Mouse (Mus musculus) ovary, postnatal 36 days (tissue): Measurements from ENCODE around the gene Mmgt2.

ENCODE experiments used
- DNase-seq: peaks from one replicate; pipeline ENCODE4 v3.0.0; 2022; ENCODE audit warnings: low spot score, mixed read lengths

The Mmgt2 gene

DNA sequence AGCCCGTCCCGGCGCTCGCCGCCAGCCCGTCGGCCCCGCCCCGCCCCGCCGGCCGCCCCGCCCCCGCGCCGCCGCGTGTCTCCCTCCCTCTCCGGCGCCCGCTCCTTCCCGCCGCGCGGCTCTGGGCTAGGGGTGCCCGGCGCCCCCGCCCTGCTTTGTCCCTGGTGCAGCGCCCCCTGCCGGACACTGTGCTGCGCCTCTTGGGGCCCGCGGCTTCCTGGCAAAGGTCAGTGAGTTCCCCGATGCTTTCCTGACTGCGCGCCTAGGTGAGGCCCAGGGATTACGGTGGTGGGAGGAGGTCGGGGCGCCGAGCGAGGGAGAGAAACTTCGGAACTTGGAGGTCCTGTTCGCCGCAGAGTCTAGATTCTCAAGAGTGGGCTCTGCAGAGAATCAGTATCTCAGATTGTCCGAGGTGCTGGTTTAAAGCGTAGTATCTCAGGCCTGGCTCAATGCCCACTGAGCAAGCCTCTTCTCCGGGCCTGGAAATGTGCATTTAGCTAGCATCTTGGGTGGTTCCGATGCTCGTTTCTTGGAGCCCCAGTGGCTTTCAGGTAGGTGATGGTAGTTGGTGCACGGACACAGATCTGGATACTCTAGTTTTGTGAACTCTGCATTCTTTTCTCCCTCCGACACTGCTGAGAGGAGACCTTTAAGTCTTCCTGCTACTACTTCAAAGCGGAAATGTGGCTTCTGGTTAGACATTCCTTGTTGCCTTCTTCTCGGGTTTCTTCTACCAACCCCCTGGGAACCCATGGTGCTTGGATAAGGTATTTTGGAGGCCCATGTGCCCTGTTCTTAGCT lies at the start of gene Mmgt2:
TSS of gene Mmgt2 (plus strand) at position 74 of the 801 bp plus-strand sequence.
- peak; percentile 97 for DNase-seq

DNA sequence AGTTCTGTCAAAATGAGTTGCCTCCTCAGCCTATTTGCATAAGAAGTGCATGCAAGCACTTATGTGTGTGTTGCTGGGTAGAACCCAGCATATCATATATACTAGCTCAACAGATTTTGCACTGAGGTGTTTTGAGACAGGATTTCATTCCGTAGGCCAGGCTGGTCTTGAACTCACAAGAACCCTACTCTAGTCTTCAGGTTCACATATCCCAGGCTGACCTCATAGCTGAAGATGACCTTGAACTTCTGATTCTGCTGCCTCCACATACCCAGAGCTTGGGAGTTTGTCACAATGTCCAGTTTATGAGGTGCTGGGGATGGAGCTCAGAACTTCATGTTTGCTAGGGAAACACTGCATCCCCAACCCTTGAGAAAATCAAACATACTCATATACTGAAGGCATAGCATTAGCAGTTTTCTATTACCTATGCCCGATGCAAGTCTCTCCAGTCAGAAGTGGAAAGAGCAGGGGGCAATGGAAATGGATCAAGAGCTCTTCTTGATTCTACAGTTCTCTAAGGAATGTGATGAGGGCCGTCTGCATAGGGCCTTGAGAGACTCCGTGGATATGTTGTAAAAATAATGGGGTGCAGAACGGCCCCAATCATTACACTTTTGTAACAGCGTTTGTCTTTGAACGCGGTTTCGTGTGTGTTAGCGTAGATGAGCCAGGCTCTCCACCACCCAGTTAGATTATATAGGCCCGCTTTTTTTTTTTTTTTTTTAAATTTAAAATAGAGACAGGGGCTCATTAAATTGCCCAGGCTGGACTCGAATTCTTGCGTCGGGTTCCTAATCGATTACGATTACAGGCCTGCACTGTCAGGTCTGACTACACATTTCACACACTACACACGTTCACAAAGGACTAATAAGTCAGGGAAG lies 46.5 kb upstream of the Mmgt2 start:
- DNase-seq = no peak

DNA sequence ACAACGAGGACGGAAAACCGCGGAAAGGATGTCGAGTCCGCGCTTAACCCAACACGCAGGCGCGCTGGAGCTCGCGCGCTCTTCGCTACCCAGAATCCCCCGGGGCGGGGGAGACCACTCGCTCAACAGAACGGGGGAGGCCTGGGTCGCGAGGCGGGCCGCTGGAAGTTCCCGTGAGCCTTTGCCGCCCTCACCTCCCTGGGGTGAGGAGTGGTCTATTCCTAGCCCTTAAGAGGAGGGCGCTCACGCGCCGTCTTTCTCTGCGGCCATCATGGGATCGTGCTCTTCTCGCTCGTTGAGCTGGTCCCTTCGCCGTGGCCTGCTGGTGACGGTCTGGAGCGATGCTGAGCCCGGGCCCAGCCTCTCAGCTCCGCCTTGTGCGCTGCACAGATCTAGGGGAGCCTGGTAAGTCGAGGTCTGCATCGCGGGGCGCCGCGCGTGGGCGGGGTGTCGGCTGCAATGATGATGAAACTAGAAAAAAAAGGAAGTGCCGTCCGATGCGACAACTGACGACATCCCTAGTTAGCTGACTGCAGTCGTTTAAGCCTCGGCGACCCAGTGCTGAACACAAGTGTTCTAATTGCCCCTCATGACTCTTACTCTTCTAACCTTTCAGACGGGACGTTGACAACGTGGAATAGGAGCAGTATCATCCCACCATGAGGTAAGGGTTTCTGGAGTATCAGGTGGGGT lies 45.7 kb upstream of the Mmgt2 start:
- DNase-seq = peak; percentile 98

DNA sequence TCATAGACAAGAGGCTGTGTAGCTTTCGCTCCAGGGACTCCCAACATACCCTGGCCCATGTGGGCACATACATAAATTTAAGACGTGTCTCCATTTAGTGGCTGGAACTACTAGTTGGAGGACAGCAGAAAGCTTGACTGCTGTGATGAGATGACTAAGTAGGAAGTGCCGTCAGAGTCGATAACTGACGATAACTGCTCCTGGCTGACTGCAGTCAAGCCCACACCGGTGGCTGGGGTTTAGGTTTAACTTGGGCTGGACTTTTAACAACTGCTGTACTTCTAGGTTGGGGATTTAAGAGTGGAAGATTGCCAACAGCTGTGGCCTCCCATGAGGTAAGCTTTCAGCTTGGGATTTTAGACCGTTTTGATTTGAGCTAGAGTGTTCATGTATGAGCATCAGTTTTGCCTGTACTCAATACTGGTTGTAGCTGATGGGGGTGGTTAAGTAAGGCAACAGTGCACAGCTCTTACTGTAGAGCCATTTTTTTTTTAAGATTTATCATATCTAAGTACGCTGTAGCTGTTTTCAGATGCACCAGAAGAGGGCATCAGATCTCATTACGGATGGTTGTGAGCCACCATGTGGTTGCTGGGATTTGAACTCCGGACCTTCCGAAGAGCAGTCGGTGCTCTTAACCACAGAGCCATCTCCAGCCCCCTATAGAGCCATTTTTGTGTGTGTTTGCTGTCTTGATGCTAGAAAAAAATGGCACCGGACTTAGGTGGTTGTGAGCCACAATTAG lies 45.0 kb upstream of the Mmgt2 start:
- no peak for DNase-seq

DNA sequence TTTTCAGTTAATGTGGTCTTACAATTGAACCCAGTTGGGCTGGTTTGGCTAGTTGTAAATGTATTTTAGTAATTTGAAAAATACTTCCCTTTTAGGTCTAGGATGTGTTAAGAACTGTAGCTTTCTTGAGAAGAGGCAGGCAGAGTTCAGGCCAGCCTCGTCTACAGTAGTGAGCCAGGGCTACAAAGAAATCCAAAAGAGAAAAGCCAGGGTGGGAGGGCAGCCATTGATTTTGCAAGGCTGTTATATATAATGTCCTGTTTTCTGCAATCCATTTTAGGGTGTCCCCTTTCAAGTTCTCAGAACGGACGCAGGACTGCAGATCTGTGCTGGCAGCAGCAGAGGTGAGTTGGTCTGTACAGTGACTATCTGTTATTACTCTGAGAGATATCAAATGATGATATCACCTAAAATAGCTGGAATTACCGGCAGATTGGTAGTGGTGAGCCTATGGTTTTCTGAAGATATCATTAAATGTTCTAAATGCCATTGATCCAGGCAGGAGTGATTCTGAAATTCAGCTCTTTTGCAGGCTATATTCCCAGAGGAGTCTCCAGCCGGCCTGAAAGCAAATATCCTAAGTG lies 44.2 kb upstream of the Mmgt2 start:
- DNase-seq = no peak

DNA sequence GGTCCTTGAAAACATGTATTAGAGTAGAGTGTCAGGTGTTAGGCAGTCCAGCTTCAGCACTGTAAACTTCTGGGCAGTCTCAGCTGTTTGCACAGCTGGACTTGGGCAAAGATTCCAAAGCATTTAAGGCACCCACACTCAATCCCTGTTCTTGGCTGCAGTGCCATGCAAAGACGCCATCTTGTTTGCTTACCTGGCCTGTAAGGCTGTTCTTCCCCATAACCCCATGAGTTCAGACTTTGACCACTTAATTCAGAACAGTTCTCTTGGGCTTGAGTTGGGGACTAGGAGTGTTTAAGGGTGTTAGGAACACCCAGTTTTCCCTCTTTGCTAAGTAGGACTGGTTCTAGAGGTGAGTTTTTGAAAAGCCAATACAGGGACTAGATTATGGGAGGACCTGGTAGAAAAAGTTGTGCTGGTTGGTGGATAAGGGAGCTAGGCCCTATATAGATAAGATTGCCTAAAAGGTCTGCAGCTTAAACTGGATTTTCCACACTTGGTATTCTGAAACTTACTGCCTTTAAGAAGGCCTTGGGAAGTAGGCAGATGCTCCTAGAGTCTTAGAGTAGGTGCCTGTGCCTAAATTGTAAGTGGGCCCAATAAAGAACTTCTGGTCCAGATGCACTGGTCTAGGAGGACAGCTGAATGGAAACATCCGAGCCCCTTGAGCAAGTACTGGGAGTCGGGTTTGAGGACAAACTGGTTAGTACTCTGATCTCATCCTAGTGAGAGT lies 43.4 kb upstream of the Mmgt2 start:
- DNase-seq = no peak

DNA sequence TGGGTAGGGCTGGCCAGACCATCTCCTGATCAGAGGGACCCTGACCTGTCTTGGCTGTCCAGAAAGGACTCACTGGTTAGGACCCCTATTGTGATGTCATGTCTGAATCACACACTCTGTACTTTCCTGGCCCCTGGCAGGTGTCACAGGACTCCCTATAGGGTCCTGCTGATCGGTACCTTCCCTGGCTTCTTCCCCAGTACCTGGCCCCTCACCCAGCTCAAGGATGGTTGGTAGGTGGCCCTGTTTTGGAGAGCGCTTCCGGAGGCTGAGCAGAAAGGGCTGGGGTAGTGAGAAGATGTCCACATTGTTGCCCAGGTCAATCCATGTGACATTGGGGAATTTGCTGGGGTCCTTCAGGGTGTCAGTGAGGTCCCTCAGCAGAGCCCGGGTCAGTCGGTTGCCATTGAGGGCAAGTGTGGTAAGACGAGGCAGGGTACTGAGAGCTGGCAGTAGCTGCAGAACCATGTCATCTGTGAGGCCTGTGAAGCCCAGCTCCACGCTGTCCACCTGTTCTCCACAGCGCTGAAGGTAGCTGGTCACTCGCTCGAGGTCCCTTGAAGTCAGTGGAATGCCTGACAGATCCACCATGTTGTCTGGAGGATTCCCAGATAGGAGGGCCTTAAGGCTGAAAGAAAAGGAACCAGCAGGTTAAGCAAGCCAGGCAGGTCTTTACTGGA lies 42.7 kb upstream of the Mmgt2 start:
- DNase-seq = no peak

DNA sequence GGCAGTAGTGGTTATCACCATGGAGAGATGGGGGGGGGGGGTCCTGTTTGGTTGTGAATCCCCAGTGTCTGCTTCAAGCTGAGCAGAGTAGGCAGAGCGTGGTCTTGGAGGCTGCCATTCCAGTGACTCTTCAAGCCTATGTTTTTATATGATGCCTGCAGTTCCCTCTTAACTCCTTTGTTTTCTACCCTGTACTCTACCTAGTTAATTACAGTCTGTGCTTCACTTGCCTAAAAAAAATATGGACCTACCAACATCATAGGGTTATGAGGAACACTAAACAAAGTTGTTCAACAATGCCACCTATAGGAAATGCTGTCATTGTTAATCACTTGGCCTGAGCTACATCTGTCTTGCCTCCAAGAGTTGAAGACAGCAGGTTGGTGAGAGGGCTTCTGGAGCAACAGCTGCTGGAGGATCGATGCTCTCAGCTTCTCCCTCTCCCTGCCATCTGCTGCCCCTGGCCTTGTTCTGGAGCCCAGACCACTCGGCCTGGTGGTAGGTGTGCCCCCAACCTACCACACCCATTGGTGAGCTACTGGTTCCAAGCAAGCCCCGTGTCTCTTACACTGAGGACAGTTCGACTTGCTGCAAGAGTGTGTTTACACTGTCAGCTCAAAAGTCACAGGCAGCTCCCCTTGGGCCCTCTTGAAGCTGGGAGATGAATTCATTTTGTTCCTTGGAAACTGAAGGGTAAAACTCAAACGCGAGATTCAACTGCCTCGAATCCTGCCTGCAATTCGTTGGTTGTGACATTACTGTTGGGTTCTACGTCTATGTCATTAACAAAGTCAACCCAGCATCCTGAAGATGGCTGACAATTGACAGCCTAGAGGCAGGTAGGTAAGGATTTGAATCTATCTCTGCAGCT lies 41.9 kb upstream of the Mmgt2 start:
- DNase-seq = no peak

DNA sequence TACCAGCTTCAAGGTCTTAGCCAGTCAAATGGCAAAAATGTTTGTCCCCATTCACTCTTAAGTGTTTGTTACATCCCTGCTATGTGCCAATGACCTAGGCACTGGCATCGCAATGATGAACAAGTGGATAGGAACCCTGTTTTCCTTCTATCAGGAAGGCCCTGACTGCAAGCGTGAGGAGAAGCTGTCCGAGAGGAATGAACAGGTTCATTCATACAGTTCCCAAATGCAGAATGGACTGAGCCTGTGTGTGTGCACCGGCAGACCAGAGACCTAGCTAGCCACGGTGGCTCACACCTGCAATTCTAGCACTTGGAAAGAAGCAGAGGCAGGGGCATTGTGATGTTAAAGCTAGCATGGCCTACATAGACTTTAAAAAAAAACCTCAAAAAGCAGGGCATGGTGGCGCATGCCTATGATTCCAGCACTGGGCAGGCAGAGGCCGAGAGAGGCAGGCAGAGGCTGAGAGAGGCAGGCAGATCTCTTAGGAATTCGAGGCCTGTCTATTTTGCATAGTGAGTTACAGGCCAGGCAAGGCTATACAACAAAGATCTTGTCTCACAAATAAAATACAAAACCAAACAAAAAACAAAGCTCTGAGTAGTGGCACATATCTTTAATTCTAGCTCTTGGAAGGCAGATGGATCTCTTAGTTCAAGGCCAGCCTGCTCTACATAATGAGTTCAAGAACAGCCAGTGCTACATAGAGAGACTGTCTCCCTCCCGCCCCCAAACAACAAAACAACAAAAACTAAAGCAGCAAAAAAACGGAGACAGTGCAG lies 41.1 kb upstream of the Mmgt2 start:
- DNase-seq = no peak

DNA sequence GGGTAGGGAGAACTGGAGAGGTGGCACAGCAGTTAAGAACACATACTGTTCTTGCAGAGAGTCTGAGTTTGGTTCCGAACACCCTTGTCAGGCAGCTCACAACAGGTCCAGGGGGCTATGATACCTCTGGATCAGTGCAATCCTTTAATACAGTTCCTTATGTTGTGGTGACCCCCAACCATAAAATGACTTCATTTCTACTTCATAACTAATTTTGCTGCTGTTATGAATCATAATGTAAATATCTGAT lies 40.6 kb upstream of the Mmgt2 start:
- no peak for DNase-seq

DNA sequence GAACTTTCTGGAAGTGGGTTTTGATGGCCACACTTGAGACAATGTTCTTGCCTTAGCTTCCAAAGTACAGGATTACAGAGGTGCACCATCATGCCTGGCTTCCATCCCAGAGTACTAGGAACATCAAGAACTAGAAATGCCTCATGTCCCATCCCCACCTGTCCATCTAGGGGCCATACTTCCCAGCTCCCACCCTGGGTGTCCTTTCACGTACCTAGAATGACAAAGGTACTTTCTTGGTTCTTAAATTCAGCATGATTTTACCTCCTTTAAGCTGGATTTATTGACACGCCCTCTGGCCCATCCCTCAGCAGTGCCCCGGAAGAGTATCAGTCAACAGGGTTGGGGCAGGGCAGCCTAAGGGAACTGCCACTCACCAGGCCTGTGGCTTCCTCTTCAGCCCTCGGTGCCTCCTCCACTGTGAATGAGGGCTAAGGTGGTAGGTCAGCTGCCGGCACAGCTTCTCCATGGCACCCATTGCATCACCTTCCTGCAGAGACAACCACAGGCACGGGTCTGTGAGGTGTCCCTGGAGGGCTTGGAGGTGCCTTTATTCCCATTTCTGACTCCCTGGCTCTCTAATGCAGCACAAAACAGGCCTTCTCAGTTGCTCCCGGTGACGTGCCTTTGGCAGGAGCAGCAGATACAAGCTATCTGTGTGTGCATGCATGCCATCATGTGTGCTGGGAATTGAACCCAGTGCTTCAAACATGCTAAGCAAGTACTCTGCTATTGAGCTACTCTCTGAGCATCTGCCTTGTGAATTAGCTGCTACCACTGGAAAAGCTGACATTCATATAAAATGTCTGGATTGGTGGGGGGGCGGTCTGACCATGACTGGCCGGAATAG lies 39.4 kb upstream of the Mmgt2 start:
- no peak for DNase-seq

DNA sequence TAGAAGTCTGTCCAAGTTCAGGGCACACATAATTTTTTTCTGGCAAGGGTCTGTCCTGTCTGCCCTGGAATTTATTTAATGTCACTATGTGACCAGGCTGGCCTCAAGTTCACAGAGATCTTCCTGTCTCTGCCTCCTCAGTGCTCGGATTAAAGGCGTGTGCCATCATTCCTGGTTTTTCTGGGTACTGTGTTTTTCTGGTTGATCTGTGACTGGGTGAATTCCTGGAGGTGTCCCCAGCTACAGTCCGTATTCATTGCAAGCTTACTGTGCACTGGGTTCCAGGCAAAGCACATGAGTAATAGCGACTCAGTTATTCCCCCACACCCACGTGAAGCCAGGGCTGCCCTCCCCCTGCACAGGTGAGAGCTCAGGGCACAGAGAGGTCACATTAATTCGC lies 38.2 kb upstream of the Mmgt2 start:
- no peak for DNase-seq

DNA sequence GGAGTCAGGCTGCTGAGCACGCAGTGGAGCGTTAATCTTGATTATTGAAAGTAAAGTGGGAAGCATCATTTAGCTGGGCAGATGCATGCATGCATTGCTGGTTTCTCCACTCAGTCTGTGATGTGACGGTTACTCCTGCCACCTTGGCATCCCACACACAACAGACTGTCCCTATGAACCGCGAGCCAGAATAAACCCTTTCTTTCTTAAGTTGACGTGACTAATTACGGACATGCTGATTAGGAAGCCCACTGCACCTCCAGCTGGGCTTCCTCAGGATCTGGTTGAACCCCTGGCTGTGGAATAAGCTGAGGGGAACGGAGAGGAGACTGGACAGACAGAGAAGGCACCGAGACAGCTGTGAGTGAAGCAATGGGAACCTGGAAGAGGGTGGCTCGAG lies 35.9 kb upstream of the Mmgt2 start:
- no peak for DNase-seq

DNA sequence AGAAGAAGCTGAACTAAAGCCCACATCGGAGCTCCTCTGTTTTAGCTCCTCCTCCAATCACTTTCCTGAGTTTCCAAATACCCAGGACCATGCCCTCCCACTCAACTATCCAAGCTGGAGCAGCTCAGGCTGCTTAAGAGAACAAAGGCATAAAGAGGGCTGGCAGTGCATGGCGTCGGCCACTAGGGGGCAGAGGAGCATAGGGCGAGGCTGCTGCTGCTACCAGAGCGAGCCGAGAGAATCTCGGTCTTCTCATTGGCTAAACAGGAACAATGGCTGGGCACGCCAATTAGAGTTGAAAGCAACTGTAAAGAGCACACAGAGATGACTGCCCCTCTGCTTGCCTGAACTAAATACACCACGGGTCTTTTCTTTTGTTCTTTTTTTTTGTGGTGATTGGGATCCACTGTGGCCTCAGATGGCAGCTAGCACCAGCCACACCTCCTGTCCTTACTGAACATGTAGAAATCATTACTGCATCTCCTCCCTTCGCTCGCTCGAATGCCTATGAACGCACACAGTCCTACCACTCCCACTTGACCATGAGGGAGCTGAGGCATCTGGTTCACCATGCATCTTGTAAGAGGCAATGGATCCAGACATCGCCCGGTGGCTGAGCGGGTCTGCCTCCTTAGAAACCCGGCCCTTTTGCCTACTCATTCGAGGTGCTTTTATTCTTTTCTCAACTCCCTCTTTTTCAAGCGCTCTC lies 34.7 kb upstream of the Mmgt2 start:
- peak; percentile 89 for DNase-seq

DNA sequence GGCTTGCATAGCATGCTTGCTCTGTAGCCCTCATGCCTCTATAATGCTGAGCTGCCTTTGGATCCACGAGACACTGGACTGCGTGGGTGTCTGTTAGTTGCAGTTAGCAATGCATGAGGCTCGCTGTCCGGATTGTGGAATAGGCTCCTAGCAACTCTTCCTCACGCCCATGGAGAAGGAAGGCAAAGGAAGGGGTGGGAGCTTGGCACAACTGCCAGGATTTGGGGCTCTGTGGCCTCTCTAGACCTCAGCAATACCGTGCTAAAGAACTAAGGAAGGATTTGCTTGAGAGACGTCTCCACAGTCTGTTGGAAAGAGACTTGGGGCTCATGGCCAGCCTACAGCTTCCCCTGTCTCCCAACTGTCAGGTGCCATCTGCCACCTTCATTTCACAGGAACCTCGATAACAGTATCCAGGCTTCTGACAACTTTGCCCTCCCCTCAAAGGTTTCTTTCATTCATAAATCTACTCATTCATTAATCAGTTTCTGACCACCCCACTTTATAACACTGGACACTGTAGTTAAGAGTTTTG lies 33.5 kb upstream of the Mmgt2 start:
- no peak for DNase-seq

DNA sequence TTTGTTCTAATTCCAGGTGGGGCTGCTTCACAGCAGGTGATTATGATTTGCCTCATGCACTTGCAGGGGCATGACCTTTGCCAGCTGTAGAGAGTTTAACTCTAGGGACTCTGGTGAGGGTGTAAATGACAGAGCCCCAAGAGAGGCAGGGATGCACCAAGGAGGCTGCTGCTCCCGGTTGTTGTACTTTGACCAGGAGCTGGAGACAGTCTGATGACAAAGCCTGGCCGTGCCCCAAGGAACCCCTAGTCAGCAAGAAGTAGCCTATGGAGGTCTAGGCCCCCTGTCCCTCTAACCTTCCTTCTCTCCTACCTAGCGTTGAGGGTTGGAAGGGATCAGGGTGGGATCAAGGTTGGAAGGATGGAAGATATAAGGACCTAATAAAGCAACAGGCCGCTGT lies 33.0 kb upstream of the Mmgt2 start:
- no peak for DNase-seq

DNA sequence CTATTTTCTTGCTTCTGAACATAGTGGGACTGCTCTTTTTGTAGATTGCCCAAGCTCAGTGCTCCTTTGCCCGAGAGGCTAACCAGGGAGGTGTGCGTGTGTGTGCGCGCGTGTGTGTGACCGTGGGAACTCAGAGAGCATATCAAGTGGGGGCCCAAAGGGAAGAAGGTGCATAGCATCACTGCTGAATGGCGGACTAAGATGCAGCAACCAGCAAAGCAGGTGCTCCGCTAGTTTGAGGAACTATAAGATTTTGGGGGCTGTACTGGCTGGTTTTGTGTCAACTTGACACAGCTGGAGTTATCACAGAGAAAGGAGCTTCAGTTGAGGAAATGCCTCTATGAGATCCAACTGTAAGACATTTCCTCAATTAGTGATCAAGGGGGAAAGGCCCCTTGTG lies 27.4 kb upstream of the Mmgt2 start:
- DNase-seq = no peak
